Mouse (Mus musculus) ES-E14 (cell line): ENCODE measurements around the gene Atxn1. TPM values are rescaled to one million over a fixed set of nuclear protein-coding genes. Genes with fewer than 3 reads are reported as not detected.

Experiments used
- DNase-seq: peaks from one replicate; pipeline ENCODE4 v3.0.0-alpha.2; 2013; ENCODE audit warnings: low read depth, low spot score
- H3K27ac ChIP-seq: 2 replicates; pipeline ENCODE4 v1.5.1; 2012; ENCODE audit warnings: low read depth, mild to moderate bottlenecking, low read length, moderate library complexity, mixed read lengths; ENCODE audit not compliant: poor library complexity, insufficient read depth, severe bottlenecking
- H3K36me3 ChIP-seq: 2 replicates; pipeline ENCODE4 v1.6.1; 2012; ENCODE audit warnings: mild to moderate bottlenecking, low read length, moderate library complexity, mixed read lengths; ENCODE audit not compliant: control insufficient read depth, poor library complexity, insufficient read depth, severe bottlenecking
- H3K4me1 ChIP-seq, 2 experiments: fragments of 150-350 bp in 1 of 2; sonication (generic) in 1 of 2; 2 replicates each; pipeline ENCODE4 v1.6.1; 2012; ENCODE audit warnings: low read length in 2 of 2, mild to moderate bottlenecking in 1 of 2, mixed read lengths in 1 of 2; ENCODE audit not compliant: control insufficient read depth in 2 of 2, insufficient read depth in 2 of 2, poor library complexity in 1 of 2
- H3K4me3 ChIP-seq, 2 experiments: fragments of 150-350 bp in 1 of 2; sonication (generic) in 1 of 2; 2 replicates each; pipeline ENCODE4 v1.5.1; 2012; ENCODE audit warnings: low read length in 2 of 2, low read depth in 1 of 2, mild to moderate bottlenecking in 1 of 2, mixed read lengths in 1 of 2; ENCODE audit not compliant: insufficient read depth in 1 of 2, poor library complexity in 1 of 2, severe bottlenecking in 1 of 2
- H3K9ac ChIP-seq: 2 replicates; pipeline ENCODE4 v1.6.1; 2012; ENCODE audit warnings: low read depth, mild to moderate bottlenecking, low read length, mixed read lengths; ENCODE audit not compliant: poor library complexity, insufficient read depth, severe bottlenecking
- H3K9me3 ChIP-seq: fragments of 150-350 bp; sonication (generic); 2 replicates; pipeline ENCODE4 v1.6.1; 2012; ENCODE audit warnings: low read depth, mild to moderate bottlenecking, low read length; ENCODE audit not compliant: control insufficient read depth, insufficient read depth
- CHD2 ChIP-seq: IDR thresholded peaks from 2 replicates; pipeline ENCODE4 v1.6.1; 2014; ENCODE audit warnings: mild to moderate bottlenecking, low read depth, low read length, inconsistent platforms
- HCFC1 ChIP-seq: IDR thresholded peaks from 2 replicates; pipeline ENCODE4 v1.6.1; 2012; ENCODE audit warnings: low read length, inconsistent platforms, borderline replicate concordance; ENCODE audit not compliant: insufficient read depth
- MAFK ChIP-seq: IDR thresholded peaks from 2 replicates; pipeline ENCODE4 v1.6.1; 2014; ENCODE audit warnings: mild to moderate bottlenecking, low read depth, low read length, inconsistent platforms; ENCODE audit not compliant: insufficient read depth
- ZC3H11A ChIP-seq: IDR thresholded peaks from 2 replicates; pipeline ENCODE4 v1.6.1; 2012; ENCODE audit warnings: low read depth, mild to moderate bottlenecking, inconsistent platforms, low read length, borderline replicate concordance
- ZNF384 ChIP-seq: IDR thresholded peaks from 2 replicates; pipeline ENCODE4 v1.6.1; 2012; ENCODE audit warnings: low read depth, low read length, inconsistent platforms
- in situ Hi-C, 2 experiments: fragments of 600-800 bp; cut with MboI; formaldehyde crosslinking; loops; one replicate each; pipeline ENCODE4 v1.15.1; 2025; ENCODE audit warnings: low sequenced_read_pairs in 2 of 2, inconsistent platforms in 1 of 2; ENCODE audit not compliant: unreplicated experiment in 2 of 2
- total RNA-seq: library from RNA; depleted of rRNA; stranded (reverse); fragments of 300-350 nt; gene quantifications from 2 replicates; pipeline ENCODE4 v1.2.3, GENCODE M21; 2012; rRNA removed

Gene Atxn1
- total RNA-seq, result 3.5 and 7.8 TPM in 2 replicates

GRCm38 (mm10) chr13:45964853-45965593 lies at the start of gene Atxn1:
Atxn1 (minus strand) TSS chr13:45965008.
- TF ChIP-seq MAFK (no peak), HCFC1 (no peak), ZNF384 (no peak), ZC3H11A (no peak), CHD2 (no peak)
- H3K4me1 ChIP-seq, result peaks cover 0 to 2% of the 10 kb centered on the region in 2 experiments; a peak in 3 of 4 replicates
- peak within 1 kb of the TSS; percentile 72 to 81 for H3K4me3 ChIP-seq
- no peaks in the 10 kb centered on the region for H3K9me3 ChIP-seq
- no peak within 1 kb of the TSS for H3K27ac ChIP-seq
- in situ Hi-C loops, result no loop called here
- H3K9ac ChIP-seq, result peak within 1 kb of the TSS; percentile 51
- DNase-seq, result no peak
- H3K36me3 ChIP-seq, result no peaks in the 10 kb centered on the region

GRCm38 (mm10) chr13:46011232-46011631 lies 46.4 kb upstream of the Atxn1 start:
- DNase-seq, result peak; percentile 70

GRCm38 (mm10) chr13:46010075-46010474 lies 45.3 kb upstream of the Atxn1 start:
- no peak for TF ChIP-seq ZC3H11A
- TF ChIP-seq HCFC1, result no peak
- TF ChIP-seq MAFK, result no peak
- no peak for TF ChIP-seq ZNF384
- no peak for TF ChIP-seq CHD2
- Histone ChIP-seq H3K4me1 (peaks cover 6 to 13% of the 10 kb centered on the region in 2 experiments; a peak in 3 of 4 replicates), H3K9me3 (no peaks in the 10 kb centered on the region), H3K27ac (no peak overlapping the region), H3K4me3 (no peak overlapping the region), H3K9ac (no peak overlapping the region), H3K36me3 (no peaks in the 10 kb centered on the region)
- DNase-seq, result no peak
- in situ Hi-C loops, result no loop called here

More at GRCm38 (mm10) chr13:46011232-46011631, 46.4 kb upstream of the Atxn1 start:
- H3K27ac ChIP-seq, result no peak overlapping the region; the same call in 1 of the 2 replicates
- H3K4me1 ChIP-seq, result peaks cover 6 to 16% of the 10 kb centered on the region in 2 experiments; a peak in 3 of 4 replicates
- no peaks in the 10 kb centered on the region for H3K9me3 ChIP-seq
- H3K4me3 ChIP-seq, result peak overlapping the region; percentile 3 to 40; a peak in 2 of 4 replicates
- H3K9ac ChIP-seq, result no peak overlapping the region; the same call in 1 of the 2 replicates
- no peaks in the 10 kb centered on the region for H3K36me3 ChIP-seq
- in situ Hi-C loops, result no loop called here
- TF ChIP-seq ZC3H11A (no peak), CHD2 (no peak), ZNF384 (no peak), MAFK (no peak), HCFC1 (no peak)

- Histone ChIP-seq H3K27ac (no peak overlapping the region), H3K9me3 (no peaks in the 10 kb centered on the region), H3K4me3 (peak overlapping the region; percentile 38 to 41; a peak in 2 of 4 replicates), H3K36me3 (no peaks in the 10 kb centered on the region), H3K4me1 (peaks cover 5 to 9% of the 10 kb centered on the region in 2 experiments; a peak in 2 of 4 replicates), H3K9ac (peak overlapping the region; percentile 27; the same call in 1 of the 2 replicates)
- in situ Hi-C loops, result no loop called here
- DNase-seq, result no peak
- TF ChIP-seq ZNF384, result no peak
- no peak for TF ChIP-seq CHD2
- TF ChIP-seq ZC3H11A, result no peak
- TF ChIP-seq HCFC1, result no peak
- no peak for TF ChIP-seq MAFK
Observed at GRCm38 (mm10) chr13:46008831-46009666, 44.2 kb upstream of the Atxn1 start.
